Mouse (Mus musculus) 3134 (cell line): Measurements from ENCODE around the gene Cd320.
A peak's percentile ranks its signal among the peaks of the same experiment; 100 is the strongest.
"Not testable (repeated sequence)": the region's sequence is repeated elsewhere in the genome, so short reads cannot be mapped to it uniquely, and the experiment has no call there.

Experiments used
- DNase-seq: peaks from one replicate; pipeline ENCODE4 v3.0.0-alpha.2; 2011; ENCODE audit warnings: low spot score; ENCODE audit not compliant: insufficient read length; ENCODE audit errors: extremely low read depth

Cd320 gene

DNA sequence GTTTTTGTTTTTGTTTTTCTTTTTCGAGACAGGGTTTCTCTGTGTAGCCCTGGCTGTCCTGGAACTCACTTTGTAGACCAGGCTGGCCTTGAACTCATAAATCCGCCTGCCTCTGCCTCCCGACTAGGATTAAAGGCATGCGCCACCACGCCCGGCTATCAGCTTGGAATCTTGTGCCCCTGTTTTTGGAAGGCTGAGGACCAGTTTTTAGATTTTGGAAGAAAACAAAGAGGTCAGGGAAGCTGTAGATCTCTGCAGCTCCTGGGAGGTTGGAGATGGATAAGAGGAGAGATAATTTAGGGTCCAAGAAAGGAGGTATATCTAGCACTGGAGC lies 17.9 kb upstream of the Cd320 start:
- not testable (repeated sequence) for DNase-seq

DNA sequence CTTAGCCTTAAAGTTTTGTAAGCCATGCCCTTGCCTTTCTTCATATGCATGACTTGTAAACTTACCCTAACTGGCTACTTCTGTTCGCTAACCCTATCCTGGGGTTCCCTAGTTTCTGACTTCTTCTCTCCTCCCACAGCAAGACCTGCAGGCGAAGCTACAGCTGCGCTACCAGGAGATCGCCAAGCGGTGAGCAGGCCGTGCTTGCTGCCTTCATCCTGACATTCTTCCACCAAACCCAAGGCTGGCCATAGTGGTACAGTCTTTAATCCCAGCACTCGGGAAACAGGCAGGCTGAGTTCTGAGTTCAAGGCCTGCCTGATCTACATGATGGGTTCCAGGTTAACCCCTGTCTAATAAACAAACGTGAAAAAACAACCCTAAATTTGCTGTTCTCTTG lies 17.4 kb upstream of the Cd320 start:
- DNase-seq: no peak

DNA sequence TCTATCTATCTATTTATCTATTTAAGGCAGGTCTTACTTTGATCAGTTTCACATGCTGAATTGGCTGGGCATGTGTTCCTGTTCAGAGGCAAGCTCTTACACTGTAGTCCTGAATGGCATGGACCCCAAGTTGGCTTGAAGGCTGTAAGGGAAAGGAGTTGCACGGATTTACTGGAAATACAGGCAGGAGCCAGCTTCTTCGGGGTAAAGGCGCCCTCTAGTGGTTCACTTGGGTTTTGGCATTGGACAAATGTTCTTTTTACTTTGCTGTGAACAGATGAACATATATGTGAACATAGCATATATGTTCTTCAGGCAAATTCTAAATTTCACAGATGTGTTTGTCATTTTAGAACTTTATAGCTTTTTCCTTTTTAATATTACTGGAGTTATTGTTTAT lies 16.0 kb upstream of the Cd320 start:
- no peak for DNase-seq

DNA sequence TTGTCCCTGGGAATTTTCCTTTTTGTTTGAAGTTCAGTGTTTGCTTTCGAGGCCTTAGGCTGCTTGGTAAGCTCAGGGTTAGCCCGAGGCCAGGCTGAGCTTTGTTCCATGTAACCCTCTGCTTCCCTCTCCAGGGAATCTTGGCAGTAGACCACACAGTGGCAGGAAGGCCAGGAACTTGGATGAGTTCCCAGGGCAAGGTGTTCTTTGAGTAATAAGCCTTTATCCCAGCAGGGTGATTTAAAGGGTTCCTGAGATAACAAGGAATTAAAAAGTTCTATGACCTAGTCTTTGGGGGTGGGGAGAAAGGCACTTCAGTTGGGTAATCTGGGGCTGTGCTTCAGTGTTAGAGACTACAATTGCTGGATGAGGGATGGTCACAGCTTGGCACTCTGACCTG lies 14.0 kb upstream of the Cd320 start:
- DNase-seq: no peak

GRCm38 (mm10) chr17:33829561-33829960 lies 13.3 kb upstream of the Cd320 start:
- no peak for DNase-seq

GRCm38 (mm10) chr17:33844196-33844595 lies 1.3 kb downstream of the Cd320 start:
- DNase-seq: no peak

DNA sequence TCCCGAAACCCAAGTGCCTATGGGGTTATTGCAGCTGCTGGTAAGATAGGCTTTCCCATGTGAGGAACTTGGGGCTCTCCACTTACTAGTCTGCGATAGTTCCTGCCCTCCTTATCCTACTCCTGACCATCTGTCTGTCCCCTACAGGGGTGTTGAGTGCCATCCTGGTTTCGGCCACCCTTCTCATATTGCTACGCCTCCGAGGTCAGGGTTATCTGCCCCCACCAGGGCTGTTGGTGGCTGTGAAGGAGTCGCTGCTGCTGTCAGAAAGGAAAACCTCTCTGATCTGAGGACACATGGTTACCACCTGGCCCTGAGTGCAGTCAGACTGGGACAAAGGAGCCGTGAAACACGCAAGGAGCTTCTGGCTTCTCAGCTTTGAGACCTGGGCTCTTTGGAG lies 5.2 kb downstream of the Cd320 start:
- DNase-seq: no peak

DNA sequence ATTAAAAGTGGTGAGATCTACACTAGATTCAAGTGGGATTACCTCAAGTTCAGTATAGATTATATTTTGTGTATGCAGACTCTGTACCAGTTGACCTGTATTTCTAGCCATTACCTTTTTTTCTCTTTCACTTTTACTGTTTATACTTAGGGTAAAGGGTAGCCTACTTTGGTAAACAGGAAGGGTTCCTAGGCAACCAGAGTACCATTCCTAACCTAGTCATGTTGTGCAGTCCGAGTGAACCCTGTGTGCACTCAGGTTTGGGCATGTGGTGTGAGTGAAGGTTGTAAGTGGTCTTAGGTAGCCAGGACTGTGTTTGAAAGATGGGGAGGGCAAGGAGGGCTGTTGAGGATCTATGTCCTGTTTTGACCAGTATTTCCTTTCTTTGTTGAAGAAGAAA lies 8.4 kb downstream of the Cd320 start:
- no peak for DNase-seq

- DNase-seq: no peak
Measured at GRCm38 (mm10) chr17:33857816-33858215, 14.9 kb downstream of the Cd320 start.

DNA sequence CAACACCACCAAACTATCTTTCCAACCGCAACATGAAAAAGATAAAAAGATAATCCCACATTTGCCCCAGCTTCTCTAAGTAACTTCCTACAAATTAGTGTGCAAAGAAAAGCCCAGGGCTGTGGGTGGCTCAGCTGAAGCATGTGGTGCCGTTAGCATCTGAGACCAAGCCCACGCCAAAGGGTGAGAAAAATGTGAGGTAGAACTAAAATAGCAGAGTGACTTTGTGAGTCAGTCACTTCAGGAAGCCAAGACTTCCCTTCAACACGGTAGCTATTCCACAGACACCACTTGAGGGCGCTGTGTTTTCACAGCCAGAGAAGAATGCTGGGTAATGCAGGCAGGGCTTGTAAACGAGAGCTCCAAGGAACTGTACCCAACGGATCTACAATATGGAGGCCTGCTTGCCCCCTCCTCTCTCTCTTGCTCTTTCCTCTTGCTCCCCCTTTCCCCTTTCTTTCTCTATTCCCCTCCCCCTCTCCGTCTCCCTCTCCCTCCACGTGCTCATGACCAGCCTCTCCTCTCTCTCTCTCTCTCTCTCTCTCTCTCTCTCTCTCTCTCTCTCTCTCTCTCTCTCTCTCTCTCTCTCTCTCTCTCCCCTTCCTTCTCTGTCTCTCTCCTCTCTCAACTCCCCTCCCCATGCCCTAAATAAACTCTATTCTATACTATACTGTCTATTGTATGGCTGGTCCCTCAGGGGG lies 22.6 kb downstream of the Cd320 start:
- DNase-seq: peak; percentile 33

DNA sequence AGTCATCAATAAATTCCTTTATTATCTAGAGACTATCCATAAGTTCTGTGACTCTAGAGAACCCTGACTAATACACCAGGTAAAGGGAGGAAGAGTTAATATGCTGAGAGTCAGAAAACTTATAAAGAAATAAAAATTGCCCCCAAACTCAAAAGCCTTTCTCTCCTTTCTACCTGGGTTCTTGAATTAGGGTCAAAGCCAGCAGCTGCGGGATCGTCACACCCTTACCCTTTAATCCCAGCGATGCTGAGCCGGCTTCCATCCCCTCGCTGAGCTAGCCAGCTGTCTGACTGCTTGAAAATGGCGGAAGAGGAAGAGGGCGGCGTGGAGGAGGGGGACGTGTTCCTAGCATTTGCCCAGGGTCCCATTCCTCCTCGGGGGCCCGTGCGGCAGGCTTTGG lies 30.6 kb downstream of the Cd320 start, which contains the start of gene Gm7029:
Gene Gm7029 (plus strand): TSS at position 301 of the 400 bp plus-strand sequence.
- not testable (repeated sequence) for DNase-seq

DNA sequence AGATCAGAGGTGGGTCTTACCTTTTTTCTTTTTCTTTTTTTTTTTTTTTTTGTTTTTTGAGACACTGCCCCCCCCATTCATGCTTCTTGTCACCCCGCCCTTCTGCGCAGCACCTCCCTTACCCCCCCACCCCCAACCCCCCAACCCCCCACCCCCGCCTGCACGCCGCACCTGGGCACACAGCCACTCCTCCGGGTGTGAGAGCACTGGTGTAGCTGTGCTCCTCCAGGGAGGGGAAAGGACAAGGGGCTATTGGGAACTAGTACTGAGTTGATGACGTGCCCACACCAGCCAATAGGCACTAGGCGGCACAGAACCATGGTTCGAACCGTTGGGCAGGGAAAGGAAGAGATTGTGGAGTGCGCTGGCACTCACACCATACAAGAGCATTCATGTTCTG lies 31.5 kb downstream of the Cd320 start:
- DNase-seq: no peak

DNA sequence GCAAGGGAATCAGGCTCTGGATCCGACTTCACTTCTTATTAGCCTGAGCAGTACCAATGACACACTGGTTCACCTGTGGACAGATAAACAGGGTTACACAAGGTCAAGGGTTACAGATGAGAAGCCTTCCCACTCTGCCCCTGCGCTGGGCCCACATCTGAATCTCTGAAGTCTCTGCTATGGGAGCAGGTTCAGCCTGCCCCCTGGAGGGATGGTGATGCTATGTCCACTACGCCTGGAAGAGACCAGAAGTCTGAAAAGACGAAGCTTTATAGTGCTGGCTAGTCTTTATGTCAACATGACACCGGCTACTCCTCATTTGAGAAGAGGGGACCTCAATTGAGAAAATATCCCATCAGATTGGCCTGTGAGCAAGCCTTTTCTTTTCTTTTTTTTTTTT lies 32.9 kb downstream of the Cd320 start:
- DNase-seq: not testable (repeated sequence)

DNA sequence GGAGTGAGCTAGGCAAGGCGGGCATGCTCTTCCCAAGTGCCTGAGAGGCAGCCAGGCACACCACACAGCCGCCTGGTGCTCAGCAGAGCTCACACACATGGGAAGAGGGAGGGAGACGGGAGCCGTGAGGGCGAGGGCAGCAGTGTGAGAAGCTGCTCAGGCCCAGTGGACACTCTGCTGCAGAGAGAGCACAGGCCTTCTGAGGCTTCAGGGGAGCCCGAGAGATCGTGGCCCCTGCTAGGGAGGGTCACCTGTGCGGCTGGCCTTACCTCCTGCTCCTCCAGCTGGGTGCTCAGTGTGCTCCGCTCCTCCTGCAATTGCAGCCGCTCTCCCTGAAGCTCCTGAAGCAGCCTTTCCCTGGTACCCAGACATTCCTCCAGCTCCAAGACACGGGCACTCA lies 41.4 kb downstream of the Cd320 start:
- DNase-seq: not testable (repeated sequence)

- DNase-seq: not testable (repeated sequence)
Measured at GRCm38 (mm10) chr17:33887802-33888201, 44.9 kb downstream of the Cd320 start.

DNA sequence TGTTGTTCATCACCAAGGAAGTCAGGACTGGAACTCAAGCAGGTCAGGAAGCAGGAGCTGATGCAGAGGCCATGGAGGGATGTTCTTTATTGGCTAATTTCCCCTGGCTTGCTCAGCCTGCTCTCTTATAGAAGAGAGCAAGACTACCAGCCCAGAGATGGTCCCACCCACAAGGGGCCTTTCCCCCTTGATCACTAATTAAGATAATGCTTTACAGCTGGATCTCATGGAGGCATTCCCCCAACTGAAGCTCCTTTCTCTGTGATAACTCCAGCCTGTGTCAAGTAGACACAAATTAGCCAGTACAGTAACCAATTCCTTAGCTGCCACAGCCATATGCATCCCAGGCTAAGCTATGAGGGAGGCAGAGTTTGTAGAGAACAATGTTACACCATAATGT lies 45.3 kb downstream of the Cd320 start:
- DNase-seq: not testable (repeated sequence)

GRCm38 (mm10) chr17:33889941-33890532 lies 47.1 kb downstream of the Cd320 start:
- not testable (repeated sequence) for DNase-seq

- peak; percentile 100 for DNase-seq
Measured at GRCm38 (mm10) chr17:33890533-33891059, 47.7 kb downstream of the Cd320 start, which contains the start of gene Kifc1. Kifc1 (minus strand) TSS chr17:33890661.

- DNase-seq: no peak
Measured at GRCm38 (mm10) chr17:33891357-33891756, 48.5 kb downstream of the Cd320 start.

DNA sequence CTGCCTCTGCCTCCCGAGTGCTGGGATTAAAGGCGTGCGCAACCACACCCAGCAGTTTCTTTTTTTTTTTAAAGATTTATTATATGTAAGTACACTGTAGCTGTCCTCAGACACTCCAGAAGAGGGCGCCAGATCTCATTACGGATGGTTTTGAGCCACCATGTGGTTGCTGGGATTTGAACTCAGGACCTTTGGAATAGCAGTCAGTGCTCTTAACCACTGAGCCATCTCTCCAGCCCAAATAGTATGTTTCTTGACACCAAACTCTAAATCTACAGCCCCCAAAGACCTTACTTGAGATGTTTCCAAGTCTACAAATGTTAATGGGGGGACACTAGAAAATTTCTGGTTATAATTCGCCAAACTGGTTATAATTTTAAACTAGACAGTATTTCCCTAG lies 49.0 kb downstream of the Cd320 start:
- DNase-seq: not testable (repeated sequence)

DNA sequence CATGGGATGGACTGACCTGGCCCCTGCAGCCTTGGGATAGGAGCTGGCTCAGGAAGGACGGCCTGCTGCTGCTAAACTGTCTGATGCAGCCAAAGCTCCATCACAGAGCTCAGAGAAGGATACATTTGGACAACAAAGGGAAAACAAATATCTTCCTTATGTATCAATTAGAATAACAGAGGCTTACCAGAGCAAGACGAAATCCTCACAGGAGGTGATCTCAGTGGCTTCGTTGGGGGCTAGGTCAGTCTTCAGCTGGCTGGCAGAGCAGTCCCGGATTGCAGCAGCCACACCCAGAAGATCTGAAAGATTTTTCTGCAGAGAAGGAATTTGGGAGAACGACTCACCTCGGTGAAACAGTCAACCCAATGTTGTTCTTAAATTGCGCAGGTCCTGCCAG lies 49.5 kb downstream of the Cd320 start:
- no peak for DNase-seq

DNA sequence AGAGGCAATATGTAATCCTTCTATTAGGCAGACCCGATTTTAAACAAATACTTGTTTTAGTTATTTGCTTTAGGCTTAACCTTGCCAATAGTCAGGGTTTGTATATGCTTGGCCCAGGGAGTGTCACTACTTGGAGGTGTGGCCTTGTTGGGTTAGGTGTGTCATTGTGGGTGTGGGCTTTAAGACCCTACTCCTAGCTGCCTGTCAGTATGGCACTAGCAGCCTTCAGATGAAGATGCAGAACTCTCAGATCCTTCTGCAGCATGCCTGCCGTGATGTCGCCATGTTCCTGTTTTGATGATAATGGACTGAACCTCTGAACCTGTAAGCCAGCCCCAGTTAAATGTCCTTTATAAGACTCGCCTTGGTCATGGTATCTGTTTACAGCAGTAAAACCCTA lies 50.1 kb downstream of the Cd320 start:
- not testable (repeated sequence) for DNase-seq
